ENCODE assay signal across 12 mouse cellular contexts in the genomic region with DNA sequence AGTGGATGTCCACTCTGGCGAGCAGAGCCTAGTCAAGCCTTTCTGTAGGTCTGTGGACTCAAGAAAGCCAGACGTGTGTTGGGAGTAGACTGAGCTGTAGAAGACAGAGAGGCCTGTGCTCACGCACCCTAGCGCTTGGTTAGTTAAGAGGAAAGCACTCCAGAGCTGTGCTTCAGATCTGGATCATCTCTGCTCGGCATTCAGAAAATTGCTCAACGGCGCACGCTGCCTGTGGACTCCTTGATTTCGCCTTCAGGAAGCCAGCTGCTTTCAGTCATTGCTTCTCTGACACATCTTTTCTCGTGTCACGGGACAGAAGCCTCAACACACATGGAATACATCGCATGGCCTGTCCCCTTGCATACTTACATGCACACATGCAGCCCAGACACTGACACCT. TPM values are rescaled to one million over a fixed set of nuclear protein-coding genes. Genes with fewer than 3 reads are reported as not detected.
A peak's percentile ranks its signal among the peaks of the same experiment; 100 is the strongest.
DNase-seq lines count a peak whose midpoint lies in the region; ATAC-seq and TF ChIP-seq lines count a peak whose summit lies in the region.
"Had no signal": no experiment of that assay in that cellular context is flagged by ENCODE, and none has a peak within 500 bp of the region (broad histone marks: within the 10 kb centered on the region; RNA-seq: fewer than 3 reads in every experiment).

No protein-coding gene starts in this region.

- no peak overlapping the region for H3K4me2 ChIP-seq in heart, embryonic 13.5 days
- no peak overlapping the region for H3K4me2 ChIP-seq in kidney, postnatal 0 days (ENCODE audit: low read length)
- no peak overlapping the region for H3K4me2 ChIP-seq in heart, postnatal 0 days (ENCODE audit: low read depth, low read length)
- H3K4me2 ChIP-seq in intestine, embryonic 16.5 days (ENCODE audit: low read depth, low read length): no peak overlapping the region
- H3K4me2 ChIP-seq: liver, embryonic 15.5 days; midbrain, embryonic 11.5 days had no signal

- no peaks in the 10 kb centered on the region for H3K9me3 ChIP-seq in heart, embryonic 13.5 days
- H3K9me3 ChIP-seq in kidney, postnatal 0 days (replicated peaks; ENCODE audit: low read length): no peaks in the 10 kb centered on the region
- no peaks in the 10 kb centered on the region for H3K9me3 ChIP-seq in heart, postnatal 0 days (replicated peaks; ENCODE audit: control insufficient read depth, low read length)
- H3K9me3 ChIP-seq in intestine, embryonic 16.5 days (ENCODE audit: control insufficient read depth, low read length): no peaks in the 10 kb centered on the region
- H3K9me3 ChIP-seq: liver, embryonic 15.5 days had no signal

- no peak for TF ChIP-seq CTCF in kidney, postnatal 0 days (IDR thresholded peaks at IDR 0.05; ENCODE audit: low read depth)
- TF ChIP-seq CTCF in kidney, adult 2 months (conservative IDR thresholded peaks at IDR 0.05; ENCODE audit: insufficient read depth, insufficient read length, low read depth, low read length): no peak
- TF ChIP-seq CTCF in heart, postnatal 0 days (IDR thresholded peaks at IDR 0.05; ENCODE audit: low read depth): peak; percentile 8; the same call in 1 of the 2 replicates

- peaks cover 69% of the 10 kb centered on the region for H3K4me1 ChIP-seq in heart, embryonic 13.5 days
- H3K4me1 ChIP-seq in kidney, postnatal 0 days (replicated peaks; ENCODE audit: insufficient read depth, low read length): 0 out of 2 replicates have a peak, but pooled peaks cover 13% of the 10 kb centered on the region
- peaks cover 3% of the 10 kb centered on the region; the same call in 1 of the 2 replicates for H3K4me1 ChIP-seq in kidney, adult 2 months (ENCODE audit: control insufficient read depth, insufficient read depth, low read length)
- peaks cover 30% of the 10 kb centered on the region for H3K4me1 ChIP-seq in heart, postnatal 0 days (ENCODE audit: control insufficient read depth, insufficient read depth)
- peaks cover 15% of the 10 kb centered on the region for H3K4me1 ChIP-seq in intestine, embryonic 16.5 days (ENCODE audit: control insufficient read depth, insufficient read depth, low read length)
- H3K4me1 ChIP-seq: liver, embryonic 15.5 days had no signal

- no peaks in the 10 kb centered on the region for H3K27me3 ChIP-seq in heart, embryonic 13.5 days (replicated peaks)
- no peaks in the 10 kb centered on the region for H3K27me3 ChIP-seq in kidney, postnatal 0 days (ENCODE audit: insufficient read depth, low read length)
- H3K27me3 ChIP-seq in kidney, adult 2 months (replicated peaks; ENCODE audit: control insufficient read depth, insufficient read depth, low read length): no peaks in the 10 kb centered on the region
- no peaks in the 10 kb centered on the region for H3K27me3 ChIP-seq in heart, postnatal 0 days (ENCODE audit: control insufficient read depth, insufficient read depth, low read length)
- H3K27me3 ChIP-seq in intestine, embryonic 16.5 days (replicated peaks; ENCODE audit: control insufficient read depth, insufficient read depth, low read length): no peaks in the 10 kb centered on the region
- H3K27me3 ChIP-seq: liver, embryonic 15.5 days had no signal

- TF ChIP-seq POLR2A in kidney, adult 2 months (IDR thresholded peaks at IDR 0.05; ENCODE audit: low read depth, low read length): no peak

- peak overlapping the region; percentile 95 for H3K27ac ChIP-seq in heart, embryonic 13.5 days (replicated peaks)
- H3K27ac ChIP-seq in kidney, postnatal 0 days: 0 out of 2 replicates have a peak overlapping the region, but pooled peaks have one; percentile 5
- no peak overlapping the region for H3K27ac ChIP-seq in kidney, adult 2 months (ENCODE audit: insufficient read depth, low read depth, low read length)
- H3K27ac ChIP-seq in heart, postnatal 0 days (ENCODE audit: low read depth): peak overlapping the region; percentile 92
- peak overlapping the region; percentile 69; the same call in 1 of the 2 replicates for H3K27ac ChIP-seq in intestine, embryonic 16.5 days (ENCODE audit: low read length)
- H3K27ac ChIP-seq: liver, embryonic 15.5 days had no signal

- no peak for DNase-seq in heart, adult 18-20 months
- peak; percentile 52 for DNase-seq in kidney, postnatal 0 days (ENCODE audit: low spot score)
- DNase-seq in kidney, adult 2 months: no peak
- no peak for DNase-seq in heart, postnatal 0 days (ENCODE audit: low spot score)
- DNase-seq in cerebellum, adult 18-20 months: no peak
- DNase-seq: cerebellum, adult 9-10 months; left cerebral cortex, postnatal 4 days had no signal

- peak overlapping the region; percentile 17; the same call in 1 of the 2 replicates for H3K9ac ChIP-seq in heart, embryonic 13.5 days
- no peak overlapping the region for H3K9ac ChIP-seq in kidney, postnatal 0 days (ENCODE audit: low read depth, low read length)
- no peak overlapping the region for H3K9ac ChIP-seq in heart, postnatal 0 days (replicated peaks; ENCODE audit: low read depth, low read length)
- no peak overlapping the region for H3K9ac ChIP-seq in intestine, embryonic 16.5 days (ENCODE audit: low read depth, low read length)
- H3K9ac ChIP-seq: liver, embryonic 15.5 days had no signal

- WGBS in heart, embryonic 13.5 days: 47% methylated on average over 12 of the region's 12 CpGs
- WGBS in kidney, postnatal 0 days: 64% methylated on average over 12 of the region's 12 CpGs
- WGBS in kidney, adult 2 months: 82% methylated on average over 12 of the region's 12 CpGs
- WGBS in heart, postnatal 0 days: 50% methylated on average over 12 of the region's 12 CpGs
- WGBS in intestine, embryonic 16.5 days: 68% methylated on average over 12 of the region's 12 CpGs

- H3K36me3 ChIP-seq in heart, embryonic 13.5 days: peaks cover 53% of the 10 kb centered on the region
- 0 out of 2 replicates have a peak, but pooled peaks cover 5% of the 10 kb centered on the region for H3K36me3 ChIP-seq in kidney, postnatal 0 days (ENCODE audit: insufficient read depth, low read length)
- H3K36me3 ChIP-seq in kidney, adult 2 months (ENCODE audit: control insufficient read depth, insufficient read depth, low read length): no peaks in the 10 kb centered on the region
- H3K36me3 ChIP-seq in heart, postnatal 0 days (replicated peaks; ENCODE audit: control insufficient read depth, insufficient read depth, low read length): peaks cover 22% of the 10 kb centered on the region
- H3K36me3 ChIP-seq in intestine, embryonic 16.5 days (ENCODE audit: control insufficient read depth, insufficient read depth, low read length): no peaks in the 10 kb centered on the region
- H3K36me3 ChIP-seq: liver, embryonic 15.5 days had no signal

- no peak overlapping the region for H3K4me3 ChIP-seq in heart, embryonic 13.5 days
- no peak overlapping the region for H3K4me3 ChIP-seq in kidney, postnatal 0 days (replicated peaks; ENCODE audit: low read depth, low read length)
- no peak overlapping the region for H3K4me3 ChIP-seq in kidney, adult 2 months (ENCODE audit: insufficient read depth, low read depth, low read length)
- H3K4me3 ChIP-seq in heart, postnatal 0 days (ENCODE audit: low read depth, low read length): no peak overlapping the region
- no peak overlapping the region for H3K4me3 ChIP-seq in intestine, embryonic 16.5 days (ENCODE audit: low read length)
- H3K4me3 ChIP-seq: liver, embryonic 15.5 days had no signal

- TF ChIP-seq EP300 in heart, postnatal 0 days (IDR thresholded peaks at IDR 0.05; ENCODE audit: low read depth): no peak

- no peak for ATAC-seq in heart, embryonic 13.5 days (ENCODE audit: extremely low read depth, insufficient number of reproducible peaks, low FRiP score, low TSS enrichment)
- no peak for ATAC-seq in kidney, postnatal 0 days (replicated peaks; ENCODE audit: low FRiP score, low read depth)
- ATAC-seq in heart, postnatal 0 days (ENCODE audit: insufficient read depth, low read depth): no peak
- ATAC-seq in intestine, embryonic 16.5 days: no peak

RNA-seq across cellular contexts. Expression of a gene that starts 39.2 kb away (rescaled TPM):
- 0.13 TPM in 1 of 2 replicates, not detected in the other for polyA plus RNA-seq in heart, embryonic 13.5 days (2015; fragmentation: Nextera tagmentation; extraction: Ambion mirVana)
- not detected for total RNA-seq in heart, adult 18-20 months (2021)
- polyA plus RNA-seq in kidney, postnatal 0 days (2015; fragmentation: Nextera tagmentation; extraction: Ambion mirVana): not detected in 2 replicates
- polyA plus RNA-seq in kidney, adult 2 months (2012; rRNA removed): not detected in 2 replicates
- not detected in 2 replicates for total RNA-seq in heart, postnatal 0 days (2014; rRNA removed; ENCODE audit: low replicate concordance)
- polyA plus RNA-seq in heart, postnatal 0 days (2015; fragmentation: Nextera tagmentation; extraction: Ambion mirVana): 0.07 TPM in 1 of 2 replicates, not detected in the other
- not detected in 2 replicates for polyA plus RNA-seq in intestine, embryonic 16.5 days (2015; fragmentation: Nextera tagmentation; extraction: Ambion mirVana)
- total RNA-seq: left cerebral cortex, postnatal 4 days had no signal
- polyA plus RNA-seq: liver, embryonic 15.5 days; midbrain, embryonic 11.5 days; small intestine, adult 2 months had no signal
